Mouse (Mus musculus) CH12.LX (cell line): Measurements from ENCODE around the gene Macf1. TPM values are rescaled to one million over a fixed set of nuclear protein-coding genes. Genes with fewer than 3 reads are reported as not detected.
A peak's percentile ranks its signal among the peaks of the same experiment; 100 is the strongest.

ENCODE experiments used
- DNase-seq: peaks from one replicate; pipeline ENCODE4 v3.0.0-alpha.2; 2013; ENCODE audit errors: extremely low read depth
- H3K27ac ChIP-seq: 2 replicates; pipeline ENCODE4 v1.5.1; 2012; ENCODE audit warnings: low read depth, mild to moderate bottlenecking, control low read depth, moderate library complexity; ENCODE audit not compliant: insufficient read depth
- H3K27me3 ChIP-seq: replicated peaks from 2 replicates; pipeline ENCODE3; 2012; ENCODE audit warnings: inconsistent platforms
- H3K36me3 ChIP-seq, 2 experiments: replicated peaks in 1 of 2; 2 replicates each; pipeline versions ENCODE3 to v1.6.1; 2012; ENCODE audit warnings: inconsistent platforms in 1 of 2, low read length in 1 of 2, mild to moderate bottlenecking in 1 of 2, mixed read lengths in 1 of 2, moderate library complexity in 1 of 2; ENCODE audit not compliant: control insufficient read depth in 1 of 2, insufficient read depth in 1 of 2
- H3K4me1 ChIP-seq, 2 experiments: 2 replicates each; pipeline ENCODE4 v1.6.1; 2012; ENCODE audit warnings: inconsistent platforms in 1 of 2, moderate library complexity in 1 of 2; ENCODE audit not compliant: insufficient read depth in 2 of 2, control insufficient read depth in 1 of 2
- H3K4me2 ChIP-seq: 2 replicates; pipeline ENCODE4 v1.6.1; 2012; ENCODE audit warnings: low read depth, mild to moderate bottlenecking, control low read depth; ENCODE audit not compliant: poor library complexity, insufficient read depth, severe bottlenecking
- H3K4me3 ChIP-seq, 3 experiments: fragments of 150-350 bp in 1 of 3; sonication (generic) in 1 of 3; replicated peaks in 1 of 3; 2 replicates each; pipeline versions ENCODE3 to v1.5.1; 2011 to 2012; ENCODE audit warnings: low read depth in 2 of 3, low read length in 2 of 3, mild to moderate bottlenecking in 2 of 3, moderate library complexity in 2 of 3, control low read depth in 1 of 3, improper control_type of control experiment in 1 of 3, inconsistent platforms in 1 of 3, mixed read lengths in 1 of 3; ENCODE audit not compliant: poor library complexity in 1 of 3
- H3K79me2 ChIP-seq: replicated peaks from 2 replicates; pipeline ENCODE4 v1.6.1; 2012; ENCODE audit warnings: mild to moderate bottlenecking, moderate library complexity; ENCODE audit not compliant: control insufficient read depth, poor library complexity, insufficient read depth, severe bottlenecking; ENCODE audit errors: extremely low read depth
- H3K9ac ChIP-seq: 2 replicates; pipeline ENCODE4 v1.6.1; 2012; ENCODE audit warnings: low read depth, mild to moderate bottlenecking, control low read depth, moderate library complexity; ENCODE audit not compliant: insufficient read depth
- H3K9me3 ChIP-seq: replicated peaks from 2 replicates; pipeline ENCODE3; 2012; ENCODE audit warnings: low read length, inconsistent platforms, mixed read lengths
- BHLHE40 ChIP-seq: IDR thresholded peaks from 2 replicates; pipeline ENCODE4 v1.6.1; 2011; ENCODE audit warnings: mild to moderate bottlenecking, low read depth, low read length, improper control_type of control experiment
- CHD1 ChIP-seq: IDR thresholded peaks from 2 replicates; pipeline ENCODE4 v1.6.1; 2012; ENCODE audit warnings: low read depth, low read length, improper control_type of control experiment, inconsistent platforms
- CHD2 ChIP-seq: IDR thresholded peaks from 2 replicates; pipeline ENCODE4 v1.6.1; 2011; ENCODE audit warnings: low read length, improper control_type of control experiment
- CTCF ChIP-seq, 2 experiments: IDR thresholded peaks in 1 of 2; conservative IDR thresholded peaks in 1 of 2; 2 replicates each; pipeline ENCODE4 v1.5.1; 2011 to 2012; ENCODE audit warnings: low read depth in 2 of 2, low read length in 2 of 2, improper control_type of control experiment in 1 of 2, inconsistent platforms in 1 of 2, mild to moderate bottlenecking in 1 of 2, moderate library complexity in 1 of 2
- E2F4 ChIP-seq: IDR thresholded peaks from 2 replicates; pipeline ENCODE4 v1.6.1; 2011; ENCODE audit warnings: low read depth, low read length, improper control_type of control experiment; ENCODE audit not compliant: insufficient replicate concordance
- ELF1 ChIP-seq: IDR thresholded peaks from 2 replicates; pipeline ENCODE4 v1.6.1; 2014; ENCODE audit warnings: low read depth, mild to moderate bottlenecking, inconsistent platforms, low read length, improper control_type of control experiment
- EP300 ChIP-seq: IDR thresholded peaks from 2 replicates; pipeline ENCODE4 v1.6.1; 2011; ENCODE audit warnings: low read length, improper control_type of control experiment
- ETS1 ChIP-seq: conservative IDR thresholded peaks from 2 replicates; pipeline ENCODE4 v1.6.1; 2012; ENCODE audit warnings: low read depth, mild to moderate bottlenecking, inconsistent platforms, low read length, improper control_type of control experiment, moderate library complexity
- GABPA ChIP-seq: IDR thresholded peaks from 2 replicates; pipeline ENCODE4 v1.6.1; 2012; ENCODE audit warnings: low read depth, low read length, improper control_type of control experiment, inconsistent platforms; ENCODE audit not compliant: insufficient replicate concordance
- HCFC1 ChIP-seq: IDR thresholded peaks from 2 replicates; pipeline ENCODE4 v1.6.1; 2012; ENCODE audit warnings: low read depth, mild to moderate bottlenecking, inconsistent platforms, low read length, improper control_type of control experiment
- IRF4 ChIP-seq: IDR thresholded peaks from 2 replicates; pipeline ENCODE4 v1.6.1; 2014; ENCODE audit warnings: low read depth, mild to moderate bottlenecking, inconsistent platforms, low read length, improper control_type of control experiment
- JUN ChIP-seq: IDR thresholded peaks from 2 replicates; pipeline ENCODE4 v1.6.1; 2011; ENCODE audit warnings: low read depth, mild to moderate bottlenecking, low read length, improper control_type of control experiment, moderate library complexity; ENCODE audit not compliant: insufficient read depth
- JUND ChIP-seq: conservative IDR thresholded peaks from 2 replicates; pipeline ENCODE4 v1.6.1; 2011; ENCODE audit warnings: low read depth, low read length, improper control_type of control experiment
- KAT2A ChIP-seq: IDR thresholded peaks from 2 replicates; pipeline ENCODE4 v1.6.1; 2012; ENCODE audit warnings: low read length, improper control_type of control experiment, inconsistent platforms; ENCODE audit not compliant: insufficient replicate concordance
- MAFK ChIP-seq: IDR thresholded peaks from 2 replicates; pipeline ENCODE4 v1.6.1; 2011; ENCODE audit warnings: low read length, improper control_type of control experiment; ENCODE audit not compliant: insufficient replicate concordance
- MAX ChIP-seq: IDR thresholded peaks from 2 replicates; pipeline ENCODE4 v1.6.1; 2011; ENCODE audit warnings: low read length, improper control_type of control experiment
- MAZ ChIP-seq: IDR thresholded peaks from 2 replicates; pipeline ENCODE4 v1.6.1; 2012; ENCODE audit warnings: low read depth, mild to moderate bottlenecking, inconsistent platforms, low read length, improper control_type of control experiment, moderate library complexity
- MEF2A ChIP-seq: IDR thresholded peaks from 2 replicates; pipeline ENCODE4 v1.6.1; 2014; ENCODE audit warnings: low read depth, mild to moderate bottlenecking, inconsistent platforms, low read length, improper control_type of control experiment, borderline replicate concordance
- MXI1 ChIP-seq: IDR thresholded peaks from 2 replicates; pipeline ENCODE4 v1.6.1; 2011; ENCODE audit warnings: mild to moderate bottlenecking, low read depth, low read length, improper control_type of control experiment
- MYC ChIP-seq: IDR thresholded peaks from 2 replicates; pipeline ENCODE4 v1.6.1; 2011; ENCODE audit warnings: low read depth, mild to moderate bottlenecking, improper control_type of control experiment, low read length
- NELFE ChIP-seq: IDR thresholded peaks from 2 replicates; pipeline ENCODE4 v1.6.1; 2011; ENCODE audit warnings: low read depth, low read length, improper control_type of control experiment
- NRF1 ChIP-seq: IDR thresholded peaks from 2 replicates; pipeline ENCODE4 v1.6.1; 2014; ENCODE audit warnings: low read depth, mild to moderate bottlenecking, inconsistent platforms, low read length, improper control_type of control experiment, moderate library complexity
- PAX5 ChIP-seq: IDR thresholded peaks from 2 replicates; pipeline ENCODE4 v1.6.1; 2012; ENCODE audit warnings: low read length, inconsistent platforms, mixed read lengths
- POLR2A ChIP-seq: IDR thresholded peaks from 2 replicates; pipeline ENCODE4 v1.6.1; 2011; ENCODE audit warnings: low read depth, mild to moderate bottlenecking, improper control_type of control experiment, low read length
- POLR2AphosphoS2 ChIP-seq: IDR thresholded peaks from 2 replicates; pipeline ENCODE4 v1.6.1; 2011; ENCODE audit warnings: low read depth, low read length, improper control_type of control experiment
- RAD21 ChIP-seq: IDR thresholded peaks from 2 replicates; pipeline ENCODE4 v1.6.1; 2011; ENCODE audit warnings: low read depth, mild to moderate bottlenecking, low read length, improper control_type of control experiment, moderate library complexity
- RCOR1 ChIP-seq: conservative IDR thresholded peaks from 2 replicates; pipeline ENCODE4 v1.6.1; 2012; ENCODE audit warnings: low read depth, mild to moderate bottlenecking, inconsistent platforms, low read length, improper control_type of control experiment
- SIN3A ChIP-seq: IDR thresholded peaks from 2 replicates; pipeline ENCODE4 v1.6.1; 2012; ENCODE audit warnings: low read length, improper control_type of control experiment, inconsistent platforms
- SMC3 ChIP-seq: IDR thresholded peaks from 2 replicates; pipeline ENCODE4 v1.6.1; 2011; ENCODE audit warnings: low read depth, low read length, improper control_type of control experiment
- TBP ChIP-seq: conservative IDR thresholded peaks from 2 replicates; pipeline ENCODE4 v1.6.1; 2011; ENCODE audit warnings: low read depth, low read length, improper control_type of control experiment
- TCF12 ChIP-seq: IDR thresholded peaks from 2 replicates; pipeline ENCODE4 v1.6.1; 2014; ENCODE audit warnings: low read depth, mild to moderate bottlenecking, inconsistent platforms, low read length, improper control_type of control experiment
- UBTF ChIP-seq: IDR thresholded peaks from 2 replicates; pipeline ENCODE4 v1.6.1; 2012; ENCODE audit warnings: low read depth, mild to moderate bottlenecking, inconsistent platforms, low read length, improper control_type of control experiment, moderate library complexity
- USF1 ChIP-seq: IDR thresholded peaks from 2 replicates; pipeline ENCODE4 v1.6.1; 2014; ENCODE audit warnings: low read depth, mild to moderate bottlenecking, inconsistent platforms, low read length, improper control_type of control experiment
- USF2 ChIP-seq: conservative IDR thresholded peaks from 2 replicates; pipeline ENCODE4 v1.6.1; 2011; ENCODE audit warnings: low read depth, low read length, improper control_type of control experiment
- ZC3H11A ChIP-seq: IDR thresholded peaks from 2 replicates; pipeline ENCODE4 v1.6.1; 2012; ENCODE audit warnings: low read depth, mild to moderate bottlenecking, inconsistent platforms, low read length, improper control_type of control experiment
- ZKSCAN1 ChIP-seq: IDR thresholded peaks from 2 replicates; pipeline ENCODE4 v1.6.1; 2012; ENCODE audit warnings: low read depth, inconsistent platforms, low read length, improper control_type of control experiment, borderline replicate concordance
- ZMIZ1 ChIP-seq: IDR thresholded peaks from 2 replicates; pipeline ENCODE4 v1.6.1; 2012; ENCODE audit warnings: low read depth, mild to moderate bottlenecking, inconsistent platforms, low read length, improper control_type of control experiment
- ZNF384 ChIP-seq: IDR thresholded peaks from 2 replicates; pipeline ENCODE4 v1.6.1; 2012; ENCODE audit warnings: low read depth, low read length, improper control_type of control experiment, inconsistent platforms
- dilution Hi-C: fragments of 300-500 bp; cut with MboI; formaldehyde crosslinking; loops from 2 replicates; pipeline ENCODE4 v1.14.3; 2020; ENCODE audit warnings: low sequenced_read_pairs; ENCODE audit not compliant: extremely low pct_unique_long_range_greater_than_20kb, extremely low pct_ligation_motif_present
- in situ Hi-C: fragments of 300-500 bp; cut with MboI; formaldehyde crosslinking; loops from 3 replicates; pipeline ENCODE4 v1.14.3; 2019; ENCODE audit warnings: low sequenced_read_pairs, low pct_ligation_motif_present, low pct_unique_long_range_greater_than_20kb, mixed read lengths
- polyA plus RNA-seq: library from polyadenylated mRNA; unstranded; fragments of >175 nt; gene quantifications from 2 replicates; pipeline ENCODE4 v1.2.1, GENCODE M21; 2012; ENCODE audit warnings: low read depth; ENCODE audit not compliant: insufficient read length
- total RNA-seq, 2 experiments: library from RNA; depleted of rRNA; stranded (reverse); fragments of 300-350 nt in 1 of 2; fragments of >200 nt in 1 of 2; gene quantifications; 2 replicates each; pipeline ENCODE4 v1.2.3; 2012 to 2014

Macf1 gene
- total and polyA plus RNA-seq, 3 experiments: 63.3 to 93.3 (median 77.8) TPM

GRCm38 (mm10) chr4:123584084-123584719 is 100.0 kb downstream of the Macf1 start:
- DNase-seq: peak; percentile 62
- no peak for TF ChIP-seq HCFC1
- TF ChIP-seq GABPA: no peak
- no peak for TF ChIP-seq CHD1
- peak; percentile 36 to 98; a peak in 3 of 4 replicates for TF ChIP-seq CTCF (conservative IDR thresholded peaks at IDR 0.05 in 1 of 2, IDR thresholded peaks at IDR 0.05 in 1 of 2; ENCODE audit: low read depth in 2 of 2, low read length in 2 of 2)
- no peak for TF ChIP-seq UBTF
- TF ChIP-seq JUND: no peak; the same call in 1 of the 2 replicates
- TF ChIP-seq MEF2A: no peak
- TF ChIP-seq KAT2A: no peak
- no peak for TF ChIP-seq TBP
- TF ChIP-seq JUN: no peak
- TF ChIP-seq MAFK: no peak
- no peak for TF ChIP-seq ZKSCAN1
- TF ChIP-seq RAD21: peak; percentile 99
- TF ChIP-seq ZMIZ1: no peak
- no peak for TF ChIP-seq POLR2A
- no peak for TF ChIP-seq NRF1
- TF ChIP-seq USF2: no peak
- peak; percentile 46; the same call in 1 of the 2 replicates for TF ChIP-seq ZNF384
- no peak for TF ChIP-seq BHLHE40
- TF ChIP-seq MAZ: no peak
- TF ChIP-seq NELFE: no peak
- no peak for TF ChIP-seq EP300
- no peak for TF ChIP-seq IRF4
- no peak for TF ChIP-seq CHD2
- no peak for TF ChIP-seq MXI1
- TF ChIP-seq PAX5: no peak
- peak; percentile 94 for TF ChIP-seq SMC3
- TF ChIP-seq POLR2AphosphoS2: no peak
- 0 out of 2 replicates have a peak, but pooled peaks have one; percentile 35 for TF ChIP-seq E2F4
- TF ChIP-seq USF1: no peak
- TF ChIP-seq ELF1: no peak
- no peak for TF ChIP-seq MYC
- peak; percentile 26; the same call in 1 of the 2 replicates for TF ChIP-seq SIN3A
- TF ChIP-seq MAX: no peak
- TF ChIP-seq ETS1: no peak
- peak; percentile 89 for TF ChIP-seq ZC3H11A
- no peak for TF ChIP-seq TCF12
- TF ChIP-seq RCOR1: no peak
- H3K9me3 ChIP-seq: no peaks in the 10 kb centered on the region
- H3K79me2 ChIP-seq: no peaks in the 10 kb centered on the region
- no peaks in the 10 kb centered on the region for H3K27me3 ChIP-seq
- dilution Hi-C loops (no loop called here), in situ Hi-C loops (no loop called here)
- no peak overlapping the region for H3K9ac ChIP-seq
- no peaks in the 10 kb centered on the region for H3K36me3 ChIP-seq
- H3K4me1 ChIP-seq: peaks cover 4 to 31% of the 10 kb centered on the region in 2 experiments; a peak in 3 of 4 replicates
- H3K27ac ChIP-seq: no peak overlapping the region
- no peak overlapping the region for H3K4me3 ChIP-seq
- H3K4me2 ChIP-seq: peak overlapping the region; percentile 40
